Mouse (Mus musculus) embryonic facial prominence, embryonic 15.5 days (tissue): ENCODE results near the gene Acad12. TPM values are rescaled to one million over a fixed set of nuclear protein-coding genes. Genes with fewer than 3 reads are reported as not detected.
"Not testable (repeated sequence)": the region's sequence is repeated elsewhere in the genome, so short reads cannot be mapped to it uniquely, and the experiment has no call there.

ENCODE experiments used
- ATAC-seq: fragments of 200-750 bp; cut with Nextera tagmentation; 2 replicates; pipeline ENCODE4 v1.8.0; 2017; ENCODE audit warnings: low read depth, moderate TSS enrichment; ENCODE audit not compliant: insufficient number of reproducible peaks, low FRiP score, low TSS enrichment
- H3K27ac ChIP-seq: fragments of 300-500 bp; sonication (generic); replicated peaks from 2 replicates; pipeline ENCODE4 v1.5.1; 2015; ENCODE audit warnings: mild to moderate bottlenecking, inconsistent platforms
- H3K27me3 ChIP-seq: fragments of 300-500 bp; sonication (generic); 2 replicates; pipeline ENCODE4 v1.6.1; 2015; ENCODE audit warnings: inconsistent platforms
- H3K36me3 ChIP-seq: fragments of 300-500 bp; sonication (generic); 2 replicates; pipeline ENCODE4 v1.6.1; 2015; ENCODE audit warnings: mild to moderate bottlenecking, inconsistent platforms
- H3K4me1 ChIP-seq: fragments of 300-500 bp; sonication (generic); 2 replicates; pipeline ENCODE4 v1.6.1; 2015; ENCODE audit warnings: inconsistent platforms
- H3K4me2 ChIP-seq: fragments of 300-500 bp; sonication (generic); replicated peaks from 2 replicates; pipeline ENCODE4 v1.6.1; 2015; ENCODE audit warnings: mild to moderate bottlenecking, inconsistent platforms
- H3K4me3 ChIP-seq: fragments of 300-500 bp; sonication (generic); replicated peaks from 2 replicates; pipeline ENCODE4 v1.5.1; 2015; ENCODE audit warnings: mild to moderate bottlenecking, inconsistent platforms
- H3K9ac ChIP-seq: fragments of 300-500 bp; sonication (generic); 2 replicates; pipeline ENCODE4 v1.6.1; 2015; ENCODE audit warnings: inconsistent platforms
- H3K9me3 ChIP-seq: fragments of 300-500 bp; sonication (generic); replicated peaks from 2 replicates; pipeline ENCODE4 v1.6.1; 2016; ENCODE audit warnings: inconsistent platforms
- WGBS: fragments of 180-500 bp; shearing (Covaris S2); methylation state at CpG from one replicate; pipeline ENCODE4 v1.1.7; 2015; 5-methylcytosine and 5-hydroxymethylcytosine counted together
- polyA plus RNA-seq: library from polyadenylated mRNA; unstranded; fragments of >200 nt; fragmentation: Nextera tagmentation; extraction: Ambion mirVana; gene quantifications from 2 replicates; pipeline ENCODE4 v1.2.1, GENCODE M21; 2015

Acad12 gene
- polyA plus RNA-seq, 1 experiment from 2014 or later, result 2.4 TPM

DNA sequence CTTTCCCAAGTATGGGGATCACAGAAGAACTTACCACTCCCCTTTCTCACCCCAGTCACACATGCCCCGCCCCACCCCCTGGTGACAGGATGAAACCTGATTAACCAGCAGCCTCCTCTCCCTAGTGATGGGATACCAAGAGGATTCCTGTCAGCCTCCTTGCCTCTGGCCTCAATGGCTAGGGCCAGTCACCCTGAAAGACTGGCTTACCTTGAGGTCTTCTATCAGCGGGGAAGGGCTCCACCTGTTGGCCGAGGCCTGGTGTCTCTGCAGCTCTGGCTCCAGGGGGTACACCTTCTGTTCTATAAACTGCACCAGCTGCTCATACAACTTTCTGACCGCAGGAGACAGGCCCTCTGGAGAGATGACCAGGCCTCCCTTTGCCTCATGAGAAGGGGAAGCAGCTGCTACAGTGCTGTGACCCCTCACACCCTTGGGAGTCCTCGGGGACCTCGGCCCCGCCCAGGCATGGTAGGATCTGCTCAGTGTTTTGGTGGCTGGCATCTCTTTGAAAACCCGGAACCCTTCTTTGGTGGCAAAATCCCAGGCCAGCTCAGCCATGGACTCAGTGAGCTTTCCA, 9.1 kb downstream of the Acad12 start:
- not testable (repeated sequence) for H3K36me3 ChIP-seq, H3K4me1 ChIP-seq, H3K9ac ChIP-seq, H3K27me3 ChIP-seq, H3K9me3 ChIP-seq, H3K27ac ChIP-seq, H3K4me3 ChIP-seq, ATAC-seq, H3K4me2 ChIP-seq
- WGBS, result 51% methylated on average over 7 of the region's 8 CpGs

DNA sequence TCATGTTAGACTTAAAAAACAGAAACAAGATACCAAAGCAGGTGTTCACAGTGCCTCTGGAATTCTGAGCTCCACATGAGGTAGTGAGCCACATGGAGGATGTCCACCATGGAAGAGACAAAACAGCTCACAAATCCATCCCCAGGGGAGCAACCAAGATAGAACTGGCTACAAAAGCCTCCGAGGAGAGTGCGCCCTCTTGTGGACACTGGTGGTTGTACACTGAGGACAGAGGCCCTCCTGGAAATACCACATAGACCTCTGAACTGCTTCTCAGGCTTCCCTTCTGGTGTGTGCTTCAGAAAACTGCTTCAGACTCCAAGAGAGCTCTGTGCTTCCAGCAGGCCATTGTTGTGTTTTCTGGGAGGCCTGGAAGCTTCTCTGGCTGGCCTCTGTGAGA, 12.6 kb downstream of the Acad12 start:
- H3K27me3 ChIP-seq, result no peaks in the 10 kb centered on the region
- 0% methylated on average over 2 of the region's 2 CpGs for WGBS
- no peak for ATAC-seq
- no peak overlapping the region for H3K4me2 ChIP-seq
- H3K36me3 ChIP-seq, result no peaks in the 10 kb centered on the region
- no peak overlapping the region for H3K27ac ChIP-seq
- H3K9me3 ChIP-seq, result no peaks in the 10 kb centered on the region
- H3K9ac ChIP-seq, result no peak overlapping the region
- no peak overlapping the region for H3K4me3 ChIP-seq
- H3K4me1 ChIP-seq, result 0 out of 2 replicates have a peak, but pooled peaks cover 4% of the 10 kb centered on the region

DNA sequence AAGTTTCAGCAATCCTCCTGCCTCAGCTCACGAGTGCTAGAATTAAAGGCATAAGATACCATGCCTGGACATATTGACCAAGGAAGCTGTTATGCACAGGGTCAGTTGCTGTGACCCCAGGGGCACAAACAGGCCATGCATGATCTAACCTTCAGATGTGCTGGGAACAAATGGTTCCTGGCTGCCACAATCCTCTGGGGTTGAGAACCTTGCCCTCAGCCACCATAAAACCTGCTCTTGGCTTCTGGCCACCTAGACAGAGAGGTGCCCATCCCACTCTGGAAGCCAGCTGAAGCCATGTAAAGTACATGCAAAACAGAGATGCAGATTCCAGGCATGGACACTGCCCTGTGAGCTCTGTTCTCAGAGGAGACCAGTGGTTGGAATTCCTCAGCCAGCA, 14.9 kb downstream of the Acad12 start:
- not testable (repeated sequence) for H3K27me3 ChIP-seq, H3K4me3 ChIP-seq, H3K4me2 ChIP-seq, H3K9ac ChIP-seq, H3K36me3 ChIP-seq, H3K9me3 ChIP-seq, H3K4me1 ChIP-seq, ATAC-seq, H3K27ac ChIP-seq
- 74% methylated on average over 1 of the region's 1 CpGs for WGBS

DNA sequence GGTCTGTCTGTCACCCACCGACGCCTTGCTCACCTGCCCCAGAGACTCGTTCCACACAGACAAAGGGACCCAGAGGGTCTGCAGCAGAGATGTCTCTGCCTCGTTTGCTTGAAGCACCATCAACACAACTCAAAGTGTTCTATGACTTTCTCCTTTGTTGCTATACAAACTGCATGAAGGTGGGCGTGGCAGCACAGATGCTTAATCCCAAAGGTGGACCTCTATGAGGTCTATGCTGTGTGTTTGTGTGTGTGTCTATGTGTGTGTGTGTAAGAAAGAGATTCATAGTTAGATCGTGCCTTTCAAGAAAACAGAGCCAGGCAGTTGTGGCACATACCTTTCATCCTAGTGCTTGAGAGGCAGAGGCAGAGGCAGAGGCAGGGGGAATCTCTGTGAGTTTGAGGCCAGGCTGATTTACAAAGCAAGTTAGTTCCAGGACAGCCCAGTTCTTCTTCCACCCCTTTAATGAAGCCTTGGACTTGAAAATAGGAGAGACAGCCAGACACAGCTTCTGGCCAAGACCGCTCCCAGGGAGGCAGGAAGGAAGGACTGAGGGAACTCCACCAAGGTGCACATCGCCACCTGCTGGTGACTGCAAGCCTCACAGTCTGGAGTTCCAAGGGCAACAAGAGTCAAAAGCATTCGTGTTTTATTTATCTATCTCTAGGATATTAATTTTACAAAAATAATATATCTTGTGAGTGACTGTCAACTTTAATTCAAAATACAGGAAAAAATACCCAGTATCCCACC, 17.0 kb downstream of the Acad12 start:
- Histone ChIP-seq H3K9ac (no peak overlapping the region), H3K4me2 (no peak overlapping the region; the same call in 1 of the 2 replicates), H3K4me3 (no peak overlapping the region), H3K27ac (0 out of 2 replicates have a peak overlapping the region, but pooled peaks have one; percentile 9), H3K4me1 (0 out of 2 replicates have a peak, but pooled peaks cover 4% of the 10 kb centered on the region), H3K36me3 (no peaks in the 10 kb centered on the region), H3K27me3 (no peaks in the 10 kb centered on the region), H3K9me3 (no peaks in the 10 kb centered on the region)
- peak; percentile 21; the same call in 1 of the 2 replicates for ATAC-seq
- 32% methylated on average over 9 of the region's 9 CpGs for WGBS

DNA sequence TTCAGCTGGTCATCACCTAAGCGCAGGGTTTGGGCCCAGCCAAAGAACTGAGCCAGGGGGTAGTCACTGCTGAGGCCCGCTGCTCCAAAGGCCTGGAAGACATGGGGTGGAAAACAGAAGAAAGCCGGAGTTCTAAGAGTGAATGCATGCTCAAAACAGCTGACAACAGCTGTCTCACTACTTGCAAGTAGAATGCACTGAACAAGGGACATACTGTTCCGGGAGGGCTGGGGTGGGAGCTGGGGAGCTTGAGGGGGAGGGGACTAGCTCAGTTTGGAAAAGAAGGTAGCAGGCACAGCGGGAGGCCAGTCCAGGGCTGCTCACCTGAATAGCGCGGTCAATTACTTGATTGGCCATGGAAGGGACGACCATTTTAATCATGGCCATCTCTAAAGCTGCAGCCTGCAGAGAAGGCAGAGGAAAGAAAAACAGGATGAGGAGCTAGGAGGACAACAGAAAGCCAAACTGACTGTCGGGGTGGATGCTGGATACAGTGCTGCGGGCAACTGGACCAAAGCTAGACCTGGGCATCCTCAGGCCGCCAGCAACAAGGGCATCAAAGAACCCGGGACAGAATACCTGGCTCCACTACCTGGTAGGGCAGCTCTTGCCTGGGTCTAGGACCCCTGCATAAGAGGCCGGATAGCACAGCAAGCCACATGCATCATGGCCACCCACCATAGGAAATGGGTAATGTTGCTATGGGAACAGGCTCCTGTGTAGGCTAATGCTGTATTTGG, 19.7 kb downstream of the Acad12 start:
- no peaks in the 10 kb centered on the region for H3K9me3 ChIP-seq
- H3K4me2 ChIP-seq, result no peak overlapping the region
- H3K4me3 ChIP-seq, result no peak overlapping the region
- no peak overlapping the region for H3K9ac ChIP-seq
- H3K4me1 ChIP-seq, result peaks cover 10% of the 10 kb centered on the region
- H3K27ac ChIP-seq, result no peak overlapping the region
- H3K36me3 ChIP-seq, result no peaks in the 10 kb centered on the region
- 56% methylated on average over 13 of the region's 13 CpGs for WGBS
- no peaks in the 10 kb centered on the region for H3K27me3 ChIP-seq
- no peak for ATAC-seq

DNA sequence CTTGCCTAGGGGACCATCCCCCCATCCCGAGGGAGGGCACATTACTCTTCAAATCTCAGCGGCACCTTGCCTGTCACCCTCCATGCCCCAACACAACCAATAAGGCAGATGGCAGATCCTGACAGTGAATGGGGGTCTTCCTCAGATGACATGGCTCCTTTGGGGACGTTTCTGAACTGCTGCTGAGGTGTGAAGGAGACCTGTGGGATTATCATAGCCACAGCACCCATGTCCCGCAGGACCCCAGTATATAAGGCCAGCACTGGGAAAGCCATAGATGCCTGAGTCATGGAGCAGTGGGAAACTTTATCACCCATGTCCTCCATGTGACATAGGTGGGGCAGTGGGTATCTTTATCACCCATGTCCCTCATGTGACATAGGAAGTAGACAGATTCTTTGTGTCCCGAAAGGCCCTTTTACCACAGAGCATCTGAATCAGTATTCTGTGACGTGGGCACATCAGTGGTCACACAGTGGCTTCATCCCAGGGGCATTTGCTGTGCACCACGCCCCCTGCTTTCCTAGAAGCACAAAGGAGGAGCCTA, 20.7 kb downstream of the Acad12 start:
- H3K9ac ChIP-seq, result no peak overlapping the region
- no peaks in the 10 kb centered on the region for H3K27me3 ChIP-seq
- no peak overlapping the region for H3K4me2 ChIP-seq
- no peaks in the 10 kb centered on the region for H3K36me3 ChIP-seq
- no peak overlapping the region for H3K4me3 ChIP-seq
- H3K27ac ChIP-seq, result no peak overlapping the region
- no peaks in the 10 kb centered on the region for H3K9me3 ChIP-seq
- H3K4me1 ChIP-seq, result peaks cover 16% of the 10 kb centered on the region
- 77% methylated on average over 7 of the region's 7 CpGs for WGBS
- ATAC-seq, result no peak

DNA sequence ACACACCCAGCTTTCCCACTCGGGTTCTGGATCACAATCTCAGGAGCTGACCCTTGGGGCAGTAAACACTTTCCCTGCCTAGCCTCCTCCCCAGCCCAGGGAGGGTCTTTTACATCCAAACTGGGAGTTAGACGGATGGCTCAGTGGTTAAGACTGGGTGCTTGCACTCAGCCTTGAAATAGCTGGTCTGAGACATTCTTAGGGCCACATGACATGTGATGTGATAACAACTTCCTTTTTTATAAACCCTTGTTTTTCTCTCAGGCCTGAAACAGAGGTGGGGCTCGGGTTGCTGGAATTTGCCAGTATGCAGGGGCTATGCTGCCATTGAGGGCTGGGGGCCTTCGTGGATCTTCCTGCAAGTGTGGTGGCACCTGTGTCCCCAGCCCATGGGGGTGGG, 21.4 kb downstream of the Acad12 start:
- WGBS, result 64% methylated on average over 4 of the region's 4 CpGs
- Histone ChIP-seq H3K27ac (no peak overlapping the region), H3K36me3 (no peaks in the 10 kb centered on the region), H3K27me3 (no peaks in the 10 kb centered on the region), H3K4me1 (peaks cover 23% of the 10 kb centered on the region), H3K4me2 (no peak overlapping the region), H3K9me3 (no peaks in the 10 kb centered on the region), H3K9ac (no peak overlapping the region), H3K4me3 (no peak overlapping the region)
- ATAC-seq, result no peak

DNA sequence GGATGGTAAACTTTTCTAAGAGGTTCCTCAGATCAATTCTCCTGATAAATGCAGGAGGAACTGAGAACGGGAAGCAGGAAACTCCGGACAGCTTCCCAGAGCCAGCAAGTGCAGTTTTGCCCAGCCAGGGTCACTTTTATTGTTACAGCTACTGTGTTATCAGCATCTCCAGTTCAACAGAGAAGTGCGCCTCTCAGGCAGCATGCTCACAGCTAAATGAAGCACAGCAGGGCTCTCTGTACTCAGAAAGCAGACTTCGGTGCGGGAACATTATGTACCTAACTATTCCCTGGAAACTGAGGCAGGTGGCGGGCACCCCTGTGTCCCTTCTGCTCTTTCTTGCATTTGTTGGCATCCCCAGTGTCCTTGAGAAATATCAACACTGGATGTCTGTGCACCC, 22.5 kb downstream of the Acad12 start:
- peaks cover 22% of the 10 kb centered on the region for H3K4me1 ChIP-seq
- no peak overlapping the region for H3K4me3 ChIP-seq
- H3K9me3 ChIP-seq, result no peaks in the 10 kb centered on the region
- no peaks in the 10 kb centered on the region for H3K36me3 ChIP-seq
- H3K27me3 ChIP-seq, result no peaks in the 10 kb centered on the region
- H3K27ac ChIP-seq, result no peak overlapping the region
- ATAC-seq, result no peak
- H3K9ac ChIP-seq, result no peak overlapping the region
- H3K4me2 ChIP-seq, result no peak overlapping the region
- WGBS, result 78% methylated on average over 6 of the region's 6 CpGs

DNA sequence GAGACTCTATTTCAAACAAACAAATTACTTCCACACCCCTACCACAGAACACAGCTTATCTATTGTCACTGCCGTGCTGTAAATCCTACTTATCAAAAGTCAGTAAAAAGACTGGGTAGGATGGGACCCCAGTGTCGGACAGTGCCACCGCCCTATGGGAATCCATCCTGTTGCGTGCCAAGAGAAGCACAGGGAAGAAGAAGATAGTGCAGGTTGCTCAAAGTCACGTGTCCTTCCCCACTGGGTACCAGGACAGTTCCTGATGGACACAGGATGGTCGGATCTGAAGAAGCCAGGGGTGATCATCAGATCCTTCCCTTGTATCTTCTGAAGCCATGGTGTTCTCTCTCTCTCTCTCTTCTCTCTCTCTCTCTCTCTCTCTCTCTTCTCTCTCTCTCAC, 23.0 kb downstream of the Acad12 start:
- Histone ChIP-seq H3K4me3 (no peak overlapping the region), H3K4me1 (peaks cover 22% of the 10 kb centered on the region), H3K27ac (no peak overlapping the region), H3K27me3 (no peaks in the 10 kb centered on the region), H3K4me2 (no peak overlapping the region), H3K9ac (no peak overlapping the region), H3K9me3 (no peaks in the 10 kb centered on the region), H3K36me3 (no peaks in the 10 kb centered on the region)
- 74% methylated on average over 6 of the region's 6 CpGs for WGBS
- ATAC-seq, result no peak

DNA sequence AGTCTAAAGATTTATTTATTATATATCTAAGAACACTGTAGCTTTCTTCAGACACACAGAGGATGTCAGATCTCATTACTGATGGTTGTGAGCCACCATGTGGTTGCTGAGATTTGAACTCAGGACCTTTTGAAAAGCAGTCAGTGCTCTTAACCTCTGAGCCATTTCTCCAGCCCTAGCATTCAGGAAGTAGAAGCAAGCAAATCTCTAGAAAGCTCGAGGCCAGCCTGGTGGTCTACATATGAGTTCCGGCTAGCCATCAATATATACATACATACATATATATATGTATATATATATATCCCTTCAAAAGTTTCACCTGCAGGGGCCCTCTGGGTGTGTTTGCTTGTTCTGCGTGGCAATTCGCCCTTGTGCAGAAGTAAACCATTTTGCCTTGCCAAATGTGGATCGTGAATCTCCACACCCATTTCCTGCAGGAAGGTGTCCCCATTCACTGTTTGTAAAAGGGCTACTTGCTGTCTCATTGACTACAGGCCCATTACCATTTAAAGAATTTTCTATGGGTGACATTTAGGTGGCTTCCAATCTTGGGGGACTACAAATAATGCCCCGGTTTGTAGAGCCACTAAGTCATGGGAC, 23.9 kb downstream of the Acad12 start:
- Histone ChIP-seq H3K9ac (no peak overlapping the region), H3K27ac (peak overlapping the region; percentile 84; the same call in 1 of the 2 replicates), H3K4me1 (peaks cover 22% of the 10 kb centered on the region), H3K27me3 (no peaks in the 10 kb centered on the region), H3K4me2 (no peak overlapping the region), H3K36me3 (no peaks in the 10 kb centered on the region), H3K9me3 (no peaks in the 10 kb centered on the region), H3K4me3 (no peak overlapping the region)
- no peak for ATAC-seq
- WGBS, result 80% methylated on average over 6 of the region's 6 CpGs
